In genomic region chr7:43361442-43361841, GRCm38 (mm10) we compare ENCODE assay signal across 21 mouse cellular contexts. TPM values are rescaled to one million over a fixed set of nuclear protein-coding genes. Genes with fewer than 3 reads are reported as not detected.
"Had no signal": no experiment of that assay in that cellular context is flagged by ENCODE, and none has a peak within 500 bp of the region (broad histone marks: within the 10 kb centered on the region; RNA-seq: fewer than 3 reads in every experiment).

No protein-coding gene starts in this region.

- H3K9ac ChIP-seq: liver, embryonic 13.5 days; liver, embryonic 15.5 days; liver, postnatal 0 days; lung, embryonic 15.5 days; midbrain, embryonic 12.5 days; neural tube, embryonic 13.5 days had no signal

- H3K36me3 ChIP-seq: liver, embryonic 13.5 days; liver, embryonic 15.5 days; lung, embryonic 15.5 days; midbrain, embryonic 10.5 days; midbrain, embryonic 12.5 days; neural tube, embryonic 13.5 days had no signal

- H3K4me3 ChIP-seq: liver, embryonic 13.5 days; liver, embryonic 15.5 days; lung, embryonic 15.5 days; midbrain, embryonic 10.5 days; midbrain, embryonic 12.5 days; myocyte; neural tube, embryonic 13.5 days had no signal

- ATAC-seq: midbrain, embryonic 16.5 days had no signal

- H3K9me3 ChIP-seq: liver, embryonic 13.5 days; liver, embryonic 15.5 days; lung, embryonic 15.5 days; midbrain, embryonic 10.5 days; midbrain, embryonic 12.5 days; neural tube, embryonic 13.5 days had no signal

- H3K27me3 ChIP-seq: liver, embryonic 13.5 days; liver, embryonic 15.5 days; lung, embryonic 15.5 days; midbrain, embryonic 12.5 days; neural tube, embryonic 13.5 days had no signal

- H3K4me1 ChIP-seq: liver, embryonic 13.5 days; liver, embryonic 15.5 days; lung, embryonic 15.5 days; midbrain, embryonic 10.5 days; midbrain, embryonic 12.5 days; neural tube, embryonic 13.5 days had no signal

- H3K27ac ChIP-seq: liver, embryonic 13.5 days; liver, embryonic 15.5 days; lung, embryonic 15.5 days; midbrain, embryonic 10.5 days; midbrain, embryonic 12.5 days; neural tube, embryonic 13.5 days had no signal

- H3K4me2 ChIP-seq: liver, embryonic 13.5 days; liver, embryonic 15.5 days; lung, embryonic 15.5 days; midbrain, embryonic 12.5 days; neural tube, embryonic 13.5 days had no signal

- DNase-seq: liver, embryonic 13.5 days; liver, postnatal 0 days; lung, adult 2 months; lung, postnatal 10 days; lung, postnatal 4 days; midbrain, embryonic 14.5 days; right cerebral cortex, adult 18-20 months; right cerebral cortex, postnatal 25 days; right cerebral cortex, postnatal 4 days; spleen, adult 18-20 months; thymus, adult 18-20 months; thymus, postnatal 14 days; thymus, postnatal 36 days had no signal

RNA-seq across cellular contexts. Expression of gene Siglecf, which starts 10.3 kb away (rescaled TPM):
- polyA plus RNA-seq: myocyte; stomach, embryonic 14.5 days had no signal

RNA-seq across cellular contexts. Expression of gene Siglecg, which starts 46.6 kb away (rescaled TPM):
- polyA plus RNA-seq: midbrain, embryonic 12.5 days; midbrain, embryonic 14.5 days; midbrain, embryonic 16.5 days had no signal
